Mouse (Mus musculus) thymus, postnatal 4 days (tissue): Measurements from ENCODE around the gene Gnai2.
"Not testable (repeated sequence)": the region's sequence is repeated elsewhere in the genome, so short reads cannot be mapped to it uniquely, and the experiment has no call there.

Source experiments
- DNase-seq: peaks from one replicate; pipeline ENCODE4 v3.0.0; 2021

The Gnai2 gene

DNA sequence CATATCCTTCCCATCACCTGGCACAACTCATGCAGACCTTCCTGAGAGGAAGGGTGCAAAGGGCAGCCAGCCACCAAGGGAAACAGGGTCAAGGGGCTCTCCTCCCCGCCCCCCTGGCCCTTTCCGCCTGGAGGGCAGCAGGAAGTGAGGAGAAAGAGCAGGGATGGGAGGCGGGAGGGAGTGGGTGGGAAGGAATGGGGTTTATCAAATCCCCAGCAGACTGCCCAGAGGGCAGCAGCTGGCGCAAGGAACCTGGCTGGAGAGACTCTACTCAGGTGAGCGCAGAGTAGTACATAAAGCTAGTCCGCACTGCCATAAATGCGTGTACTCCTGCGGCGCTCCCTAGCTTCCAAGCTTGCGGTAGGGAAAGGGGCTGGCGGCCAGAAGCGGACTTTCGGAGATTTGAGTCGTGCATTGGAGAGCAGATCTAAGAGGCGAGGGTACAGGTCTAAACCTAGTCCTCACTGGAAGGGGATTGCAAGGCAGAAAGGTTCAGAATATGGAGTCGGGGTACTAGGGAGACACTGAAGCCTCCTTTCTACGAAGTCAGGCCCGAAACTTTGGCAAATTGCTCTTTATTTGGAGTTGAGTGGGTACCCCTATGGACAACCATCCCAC lies 67.4 kb downstream of the Gnai2 start, which contains the start of gene Hyal2:
Hyal2 (plus strand) TSS at position 244 of the 618 bp plus-strand sequence.
- no peak for DNase-seq

DNA sequence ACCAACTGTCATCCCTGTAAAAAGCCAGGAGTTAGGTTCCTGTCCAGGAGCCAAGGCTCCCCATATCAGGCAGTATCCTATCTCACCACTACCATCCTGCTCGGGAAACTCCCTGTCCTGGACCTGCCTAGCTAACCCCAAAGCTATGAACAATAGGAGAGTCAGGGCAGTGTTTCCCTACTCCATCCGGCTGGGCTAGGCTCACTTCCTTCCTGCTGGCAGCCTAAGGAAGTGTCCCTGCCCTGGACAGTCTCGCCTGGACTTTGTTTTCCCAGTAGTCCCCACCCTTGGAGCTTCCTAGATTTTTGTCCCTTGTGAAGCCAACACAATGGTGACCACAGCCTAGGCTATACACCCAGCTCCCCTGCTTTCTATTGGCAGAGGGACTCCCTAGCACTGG lies 68.3 kb downstream of the Gnai2 start:
- DNase-seq, result no peak

- peak; percentile 92 for DNase-seq
Observed at GRCm38 (mm10) chr9:107566041-107566709, 69.0 kb downstream of the Gnai2 start.

DNA sequence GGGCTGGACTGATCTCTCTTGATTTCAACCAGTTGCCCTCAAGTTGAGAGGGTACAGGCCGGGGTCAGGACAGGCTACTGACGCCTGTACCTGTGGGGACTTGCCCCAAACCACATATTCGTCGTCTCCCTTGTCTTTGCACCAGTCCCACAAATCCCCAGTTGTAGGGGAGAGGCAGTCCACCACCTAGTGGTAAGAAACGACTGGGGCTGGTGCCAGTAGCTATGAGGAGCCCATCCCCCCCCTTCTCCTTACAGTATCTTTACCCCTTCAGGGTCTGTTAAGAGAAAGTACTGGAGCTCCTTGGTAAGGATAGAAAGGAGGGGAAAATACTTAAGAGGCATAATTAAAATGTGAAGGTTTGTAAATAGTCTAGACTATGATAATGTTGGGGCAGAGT lies 69.6 kb downstream of the Gnai2 start:
- not testable (repeated sequence) for DNase-seq
